Mouse (Mus musculus) gonadal fat pad, adult 2 months (tissue): ENCODE results near the gene Odaph. TPM values are rescaled to one million over a fixed set of nuclear protein-coding genes. Genes with fewer than 3 reads are reported as not detected.
"Not testable (repeated sequence)": the region's sequence is repeated elsewhere in the genome, so short reads cannot be mapped to it uniquely, and the experiment has no call there.

Experiments
- DNase-seq: peaks from one replicate; pipeline ENCODE4 v3.0.0-alpha.2; 2012; ENCODE audit warnings: low read depth
- polyA plus RNA-seq: library from polyadenylated mRNA; depleted of rRNA; stranded (reverse); fragments of >200 nt; gene quantifications from 2 replicates; pipeline ENCODE4 v1.2.3, GENCODE M21; 2012; rRNA removed

Odaph gene
- polyA plus RNA-seq: not detected in 2 replicates

GRCm38 (mm10) chr5:91987236-91987635 lies at the start of gene Odaph:
Odaph (plus strand) TSS chr5:91987475.
- no peak for DNase-seq

DNA sequence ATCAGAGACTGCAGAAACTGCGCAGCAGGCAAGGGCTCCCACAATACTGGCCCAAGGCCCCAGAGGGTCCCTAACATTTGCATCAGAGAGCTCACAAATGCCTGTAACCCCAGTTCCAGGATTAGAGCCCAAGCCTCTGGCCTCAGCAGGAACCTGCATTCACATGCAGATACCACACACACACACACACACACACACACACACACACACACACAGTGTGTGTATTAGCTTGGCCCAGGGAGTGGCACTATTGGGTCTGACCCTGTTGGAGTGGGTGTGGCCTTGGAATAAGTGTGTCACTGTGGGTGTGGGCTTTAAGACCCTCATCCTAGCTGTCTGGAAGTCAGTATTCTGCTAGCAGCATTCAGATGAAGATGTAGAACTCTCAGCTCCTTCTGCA lies 41.7 kb upstream of the Odaph start:
- not testable (repeated sequence) for DNase-seq

- no peak for DNase-seq
These were observed 40.3 kb upstream of the Odaph start for GRCm38 (mm10) chr5:91947008-91947407.

- DNase-seq: no peak
These were observed 37.8 kb upstream of the Odaph start for GRCm38 (mm10) chr5:91949441-91949840.

- DNase-seq: no peak
These were observed 35.9 kb upstream of the Odaph start for GRCm38 (mm10) chr5:91951404-91951803.

DNA sequence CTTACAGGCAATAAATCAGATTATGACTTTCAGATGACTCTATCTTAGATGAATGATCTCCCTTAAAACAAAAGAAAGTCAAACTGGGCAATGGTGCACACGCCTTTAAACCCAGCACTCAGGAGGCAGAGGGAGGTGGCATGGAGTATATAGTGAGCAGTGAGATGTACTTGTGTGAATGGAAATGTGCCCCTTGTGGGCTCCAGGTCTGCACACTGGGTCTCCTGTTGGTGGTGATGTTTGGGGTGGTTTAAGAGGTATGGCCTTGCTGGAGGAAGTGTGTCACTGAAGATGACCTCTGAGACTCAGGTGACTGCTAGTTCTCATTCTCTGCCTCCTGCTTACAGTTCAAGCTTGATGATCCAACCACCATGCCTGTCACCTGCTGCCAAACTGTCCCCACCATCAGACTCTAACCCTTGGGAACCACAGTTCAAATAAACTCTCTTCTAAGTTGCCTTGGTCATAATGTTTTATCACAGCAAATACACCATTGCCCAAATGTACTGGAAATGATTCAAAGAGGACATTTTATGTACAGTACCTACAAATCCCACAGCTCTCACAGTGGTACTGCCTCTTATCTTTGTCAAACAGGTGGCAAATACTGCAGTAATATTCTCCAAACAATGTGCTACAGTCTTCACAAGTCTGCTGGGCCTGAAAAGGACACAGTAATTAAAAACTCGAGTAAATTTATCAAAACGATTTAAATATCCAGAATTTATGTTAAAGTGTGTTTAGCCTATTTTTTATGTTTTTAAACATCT lies 30.1 kb upstream of the Odaph start:
- DNase-seq: no peak

DNA sequence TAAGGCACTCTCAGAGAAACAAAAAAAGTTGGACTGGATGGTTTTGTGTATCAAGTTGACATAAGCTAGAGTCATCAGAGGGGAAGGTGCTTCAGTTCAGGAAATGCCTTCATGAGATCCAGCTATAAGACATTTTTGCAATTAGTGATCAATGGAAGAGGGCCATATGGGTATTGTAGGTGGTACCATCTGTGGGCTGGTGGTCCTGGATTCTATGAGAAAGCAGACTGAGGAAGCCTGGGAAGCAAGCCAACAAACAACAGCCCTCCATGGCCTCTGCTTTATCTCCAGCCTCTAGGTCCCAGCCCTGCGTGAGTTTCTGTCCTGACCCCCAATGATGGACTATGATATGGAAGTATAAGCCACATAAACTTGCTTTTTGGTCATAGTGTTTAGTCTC lies 28.2 kb upstream of the Odaph start:
- no peak for DNase-seq

DNA sequence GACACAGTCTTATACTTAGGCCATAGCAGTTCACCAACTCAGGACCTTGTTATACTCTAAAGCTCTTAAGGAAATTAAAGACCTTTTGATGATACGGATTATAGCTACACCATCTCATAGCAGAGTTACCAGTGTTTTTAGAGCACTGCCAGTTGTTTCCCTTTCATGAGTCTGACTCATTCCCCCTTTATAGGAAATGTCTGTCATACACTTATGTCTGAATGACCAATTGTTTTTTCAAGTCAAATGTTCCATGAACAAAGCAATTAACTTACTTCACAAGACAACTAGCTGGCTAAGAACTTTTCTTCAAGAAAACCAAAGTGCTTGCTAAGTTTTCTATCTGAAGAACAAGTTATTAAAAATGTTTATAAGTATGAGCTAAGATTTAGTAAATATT lies 27.3 kb upstream of the Odaph start:
- no peak for DNase-seq

- peak; percentile 89 for DNase-seq
These were observed 26.5 kb upstream of the Odaph start for GRCm38 (mm10) chr5:91960606-91961254.

DNA sequence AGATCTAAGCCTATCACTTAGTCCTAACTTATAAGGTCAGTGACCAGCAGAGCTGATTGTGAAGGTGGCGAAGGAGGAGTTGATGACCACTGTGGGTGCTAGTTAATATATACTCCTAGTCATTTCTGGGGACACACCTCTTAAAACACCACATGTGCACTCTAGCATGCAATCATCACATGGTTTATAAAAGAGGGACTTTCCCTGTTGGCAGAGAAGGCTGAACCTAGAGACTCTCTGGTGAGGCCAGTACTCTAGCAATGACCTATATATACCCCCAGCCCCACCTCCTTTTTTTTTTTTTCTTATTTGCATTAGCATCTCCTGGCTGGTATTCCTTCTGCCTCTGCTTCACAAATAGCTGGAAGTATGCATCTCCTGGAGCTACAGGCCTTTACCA lies 25.9 kb upstream of the Odaph start:
- no peak for DNase-seq

DNA sequence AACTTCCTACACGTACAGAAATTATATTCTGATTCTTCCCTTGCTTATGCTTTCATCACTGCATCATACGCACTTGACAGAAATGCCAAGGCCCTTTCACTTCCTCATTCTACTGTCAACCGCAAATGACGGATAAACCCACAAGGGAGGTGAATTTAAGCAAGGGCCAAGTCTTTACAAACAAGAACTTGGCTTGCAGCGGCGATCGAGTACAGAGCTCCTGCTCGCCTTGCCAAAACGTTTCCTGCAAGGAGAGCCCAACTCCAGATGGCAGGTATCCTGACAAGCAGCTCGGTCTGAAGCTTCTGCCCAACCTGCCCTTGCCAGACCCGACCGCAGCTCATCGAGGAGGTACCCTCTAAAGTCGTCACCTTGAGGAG lies 25.0 kb upstream of the Odaph start:
- peak; percentile 75 for DNase-seq

- DNase-seq: peak; percentile 71
These were observed 24.4 kb upstream of the Odaph start, which contains the start of gene Rchy1 for GRCm38 (mm10) chr5:91962639-91963440. Rchy1 (minus strand) TSS chr5:91963068.

- DNase-seq: peak; percentile 62
These were observed 15.2 kb upstream of the Odaph start for GRCm38 (mm10) chr5:91972046-91972445.

- DNase-seq: no peak
These were observed 13.3 kb upstream of the Odaph start for GRCm38 (mm10) chr5:91974002-91974401.

DNA sequence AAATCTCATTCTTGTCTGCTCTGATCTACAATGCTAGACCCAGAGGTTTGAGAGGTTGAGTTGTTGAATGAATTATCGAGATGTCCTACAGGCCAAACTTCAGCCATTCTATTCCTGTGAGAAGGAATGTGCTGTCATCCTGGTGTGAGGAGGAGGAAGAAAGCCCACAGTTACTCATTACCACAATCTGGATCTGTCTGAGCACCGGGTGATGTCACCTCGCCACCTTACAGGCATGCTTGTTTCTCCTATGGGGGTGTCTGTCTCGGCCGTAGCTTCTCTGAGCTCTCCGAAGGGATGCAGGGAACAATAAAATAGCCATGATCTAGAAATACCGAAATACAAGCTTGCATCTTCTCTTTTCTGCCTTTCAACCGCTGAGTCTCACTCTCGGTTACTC lies 11.5 kb upstream of the Odaph start:
- DNase-seq: no peak

DNA sequence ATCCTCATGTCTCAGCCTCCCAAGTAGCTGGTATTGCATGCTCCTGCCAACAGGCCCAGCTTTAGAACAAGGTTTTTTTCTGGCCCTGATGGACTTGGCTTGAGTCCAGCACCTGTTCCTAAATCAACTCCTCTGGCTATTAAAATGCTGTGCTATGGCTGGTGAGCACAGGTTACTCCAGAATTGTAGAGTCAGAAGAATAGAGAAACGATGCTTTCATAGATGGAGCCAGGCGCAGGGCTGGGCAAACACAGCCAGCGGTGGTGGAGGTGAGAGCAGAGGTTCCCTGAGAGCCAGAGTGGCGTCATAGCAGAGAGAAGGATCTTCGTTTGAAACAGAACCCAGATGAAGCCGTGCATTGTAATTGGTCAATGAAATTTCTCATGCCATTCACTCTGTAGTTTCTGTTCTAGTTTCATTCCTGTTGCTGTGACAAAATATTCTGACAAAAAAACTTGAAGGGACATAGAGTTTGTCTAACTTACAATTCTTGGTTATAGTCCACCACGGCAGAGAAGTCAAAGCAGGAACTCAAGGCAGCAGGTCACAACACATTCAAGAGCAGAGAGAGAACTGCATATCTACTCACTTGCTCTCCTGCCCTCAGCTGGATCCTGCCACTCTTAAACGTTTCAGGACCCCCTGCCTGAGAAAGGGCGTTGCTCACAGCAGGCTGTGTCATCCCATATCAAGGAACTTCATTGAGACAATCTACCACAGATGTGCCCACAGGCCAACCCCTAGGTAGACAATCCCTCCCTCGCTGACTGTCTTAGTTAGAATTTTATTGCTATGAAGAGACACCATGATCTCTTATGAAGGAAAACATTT lies 10.5 kb upstream of the Odaph start:
- DNase-seq: no peak

- DNase-seq: no peak
These were observed 9.9 kb upstream of the Odaph start for GRCm38 (mm10) chr5:91977397-91977770.

DNA sequence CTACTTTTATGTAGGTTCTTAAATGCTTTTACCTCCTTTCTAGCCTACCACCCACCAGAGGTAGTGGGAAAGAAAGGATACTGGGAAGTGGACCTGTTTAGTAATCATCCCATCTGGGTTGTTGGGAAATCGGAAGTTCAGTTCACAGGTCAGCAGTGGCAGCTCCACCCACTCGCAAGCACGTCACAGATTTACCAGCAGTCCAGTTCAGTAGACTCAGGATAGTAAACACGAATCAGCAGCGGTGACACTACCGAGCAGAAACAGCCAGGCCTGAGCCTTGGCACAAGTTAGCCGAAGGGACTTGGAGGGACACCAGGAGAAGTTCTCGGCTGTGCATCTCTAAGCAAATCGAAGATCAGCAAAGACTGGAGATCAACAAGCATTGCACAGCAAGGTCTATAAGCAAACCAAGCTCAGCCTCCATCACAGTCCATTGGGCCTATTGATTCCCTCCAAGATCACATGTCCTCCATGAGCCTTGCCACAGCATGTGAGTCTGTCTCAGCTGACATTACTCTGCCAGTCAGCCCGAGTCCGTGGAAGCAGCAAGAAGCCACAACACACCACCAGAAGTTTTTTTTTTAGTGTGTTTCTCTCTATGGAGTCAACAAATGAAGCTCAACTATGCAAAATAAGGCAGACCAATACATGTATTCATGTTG lies 6.0 kb upstream of the Odaph start:
- no peak for DNase-seq

GRCm38 (mm10) chr5:91983490-91983889 lies 3.8 kb upstream of the Odaph start:
- DNase-seq: no peak

- no peak for DNase-seq
These were observed 1.6 kb upstream of the Odaph start for GRCm38 (mm10) chr5:91985721-91986120.

GRCm38 (mm10) chr5:91987799-91988198 lies 524 bp downstream of the Odaph start:
- no peak for DNase-seq
